Mouse (Mus musculus): ENCODE data around the gene Gcsam. TPM values are rescaled to one million over a fixed set of nuclear protein-coding genes. Genes with fewer than 3 reads are reported as not detected.

The Gcsam gene
- polyA plus RNA-seq, 1 experiment: not detected

- no peak for TF ChIP-seq POLR2A (IDR thresholded peaks at IDR 0.05; ENCODE audit: borderline replicate concordance, insufficient read depth, low read length)
- TF ChIP-seq CTCF (IDR thresholded peaks at IDR 0.05; ENCODE audit: borderline replicate concordance, insufficient read depth, low read depth, low read length): no peak
- Histone ChIP-seq H3K27ac (ENCODE audit: insufficient read depth, low read length) (no peak overlapping the region), H3K4me1 (ENCODE audit: control insufficient read depth, insufficient read depth, low read length) (no peaks in the 10 kb centered on the region; the same call in 1 of the 2 replicates), H3K27me3 (ENCODE audit: control insufficient read depth, insufficient read depth, low read length) (no peaks in the 10 kb centered on the region), H3K4me3 (replicated peaks; ENCODE audit: insufficient read depth, low read depth, low read length) (no peak overlapping the region)
- WGBS: 75% methylated on average over 2 of the region's 2 CpGs
- DNase-seq: no peak
Observed at GRCm38 (mm10) chr16:45666136-45666535, 56.0 kb downstream of the Gcsam start.

GRCm38 (mm10) chr16:45668178-45668577 lies 58.0 kb downstream of the Gcsam start:
- no peak for DNase-seq
- Histone ChIP-seq H3K27ac (ENCODE audit: insufficient read depth, low read length) (no peak overlapping the region), H3K4me1 (ENCODE audit: control insufficient read depth, insufficient read depth, low read length) (no peaks in the 10 kb centered on the region; the same call in 1 of the 2 replicates), H3K27me3 (ENCODE audit: control insufficient read depth, insufficient read depth, low read length) (no peaks in the 10 kb centered on the region), H3K4me3 (replicated peaks; ENCODE audit: insufficient read depth, low read depth, low read length) (no peak overlapping the region)
- WGBS: 70% methylated on average over 3 of the region's 3 CpGs
- TF ChIP-seq CTCF (IDR thresholded peaks at IDR 0.05; ENCODE audit: borderline replicate concordance, insufficient read depth, low read depth, low read length): no peak
- TF ChIP-seq POLR2A (IDR thresholded peaks at IDR 0.05; ENCODE audit: borderline replicate concordance, insufficient read depth, low read length): no peak

GRCm38 (mm10) chr16:45670005-45670404 lies 59.8 kb downstream of the Gcsam start:
- 33% methylated on average over 4 of the region's 4 CpGs for WGBS
- no peaks in the 10 kb centered on the region for H3K4me1 ChIP-seq (ENCODE audit: control insufficient read depth, insufficient read depth, low read length)
- no peak overlapping the region for H3K4me3 ChIP-seq (replicated peaks; ENCODE audit: insufficient read depth, low read depth, low read length)
- no peak for DNase-seq
- H3K27me3 ChIP-seq (ENCODE audit: control insufficient read depth, insufficient read depth, low read length): no peaks in the 10 kb centered on the region
- TF ChIP-seq CTCF (IDR thresholded peaks at IDR 0.05; ENCODE audit: borderline replicate concordance, insufficient read depth, low read depth, low read length): no peak
- no peak for TF ChIP-seq POLR2A (IDR thresholded peaks at IDR 0.05; ENCODE audit: borderline replicate concordance, insufficient read depth, low read length)
- no peak overlapping the region for H3K27ac ChIP-seq (ENCODE audit: insufficient read depth, low read length)

Other genes starting within 250 kb of the Gcsam start
- gene Cd200, start 201.3 kb upstream of the Gcsam start, polyA plus RNA-seq (2012; rRNA removed): 68.1 and 69.7 TPM in 2 replicates
- gene Gm609, start 117.4 kb upstream of the Gcsam start, polyA plus RNA-seq (2012; rRNA removed): 0.33 and 0.43 TPM in 2 replicates
- gene Gm17783, start 78.3 kb upstream of the Gcsam start, polyA plus RNA-seq (2012; rRNA removed): not detected in 2 replicates
- not detected in 2 replicates for gene Slc9c1, start 75.1 kb upstream of the Gcsam start, polyA plus RNA-seq (2012; rRNA removed)
- gene BC016579, start 43.7 kb downstream of the Gcsam start, polyA plus RNA-seq (2012; rRNA removed): 0.36 and 0.47 TPM in 2 replicates
- gene Tmprss7, start 83.3 kb downstream of the Gcsam start, polyA plus RNA-seq (2012; rRNA removed): 2.5 and 2.8 TPM in 2 replicates
- gene Tagln3, start 114.2 kb downstream of the Gcsam start, polyA plus RNA-seq (2012; rRNA removed): 808 and 848 TPM in 2 replicates
- 37.3 and 41.0 TPM in 2 replicates for gene Abhd10, start 132.6 kb downstream of the Gcsam start, polyA plus RNA-seq (2012; rRNA removed)